Mouse (Mus musculus) hindbrain, embryonic 12.5 days (tissue): ENCODE measurements around the gene B3gnt9. TPM values are rescaled to one million over a fixed set of nuclear protein-coding genes. Genes with fewer than 3 reads are reported as not detected.

Source experiments
- ATAC-seq: fragments of 200-750 bp; cut with Nextera tagmentation; 2 replicates; pipeline ENCODE4 v1.8.0; 2017; ENCODE audit warnings: moderate TSS enrichment; ENCODE audit not compliant: low FRiP score
- H3K27ac ChIP-seq: fragments of 300-500 bp; sonication (generic); 2 replicates; pipeline ENCODE4 v1.5.1; 2016; ENCODE audit warnings: mild to moderate bottlenecking
- H3K27me3 ChIP-seq: fragments of 300-500 bp; sonication (generic); 2 replicates; pipeline ENCODE4 v1.6.1; 2016; ENCODE audit warnings: mild to moderate bottlenecking
- H3K36me3 ChIP-seq: fragments of 300-500 bp; sonication (generic); 2 replicates; pipeline ENCODE4 v1.6.1; 2016; ENCODE audit warnings: mild to moderate bottlenecking
- H3K4me1 ChIP-seq: fragments of 300-500 bp; sonication (generic); 2 replicates; pipeline ENCODE4 v1.6.1; 2016
- H3K4me2 ChIP-seq: fragments of 300-500 bp; sonication (generic); replicated peaks from 2 replicates; pipeline ENCODE4 v1.6.1; 2016; ENCODE audit warnings: mild to moderate bottlenecking
- H3K4me3 ChIP-seq: fragments of 300-500 bp; sonication (generic); 2 replicates; pipeline ENCODE4 v1.5.1; 2016; ENCODE audit warnings: mild to moderate bottlenecking
- H3K9ac ChIP-seq: fragments of 300-500 bp; sonication (generic); 2 replicates; pipeline ENCODE4 v1.6.1; 2016; ENCODE audit warnings: mild to moderate bottlenecking, moderate library complexity
- H3K9me3 ChIP-seq: fragments of 300-500 bp; sonication (generic); replicated peaks from 2 replicates; pipeline ENCODE4 v1.6.1; 2016; ENCODE audit warnings: mild to moderate bottlenecking
- WGBS: fragments of 180-500 bp; shearing (Covaris S2); methylation state at CpG from one replicate; pipeline ENCODE4 v1.1.7; 2016; 5-methylcytosine and 5-hydroxymethylcytosine counted together
- polyA plus RNA-seq: library from polyadenylated mRNA; unstranded; fragments of >200 nt; fragmentation: Nextera tagmentation; extraction: Ambion mirVana; gene quantifications from 2 replicates; pipeline ENCODE4 v1.2.1, GENCODE M21; 2016

Gene B3gnt9
- polyA plus RNA-seq, 1 experiment from 2014 or later: 7.5 TPM

GRCm38 (mm10) chr8:105223850-105224249, 31.1 kb downstream of the B3gnt9 start:
- no peaks in the 10 kb centered on the region for H3K27me3 ChIP-seq
- H3K9ac ChIP-seq: no peak overlapping the region
- no peaks in the 10 kb centered on the region for H3K36me3 ChIP-seq
- no peak overlapping the region for H3K4me3 ChIP-seq
- WGBS: 84% methylated on average over 7 of the region's 7 CpGs
- peaks cover 17% of the 10 kb centered on the region for H3K4me1 ChIP-seq
- no peaks in the 10 kb centered on the region for H3K9me3 ChIP-seq
- no peak overlapping the region for H3K4me2 ChIP-seq
- no peak overlapping the region for H3K27ac ChIP-seq
- no peak for ATAC-seq

GRCm38 (mm10) chr8:105217926-105218522, 36.9 kb downstream of the B3gnt9 start:
- Histone ChIP-seq H3K9me3 (no peaks in the 10 kb centered on the region), H3K27ac (no peak overlapping the region), H3K27me3 (no peaks in the 10 kb centered on the region), H3K4me3 (no peak overlapping the region), H3K4me2 (no peak overlapping the region), H3K4me1 (no peaks in the 10 kb centered on the region), H3K9ac (no peak overlapping the region), H3K36me3 (0 out of 2 replicates have a peak, but pooled peaks cover 2% of the 10 kb centered on the region)
- ATAC-seq: no peak
- WGBS: 84% methylated on average over 5 of the region's 5 CpGs

DNA sequence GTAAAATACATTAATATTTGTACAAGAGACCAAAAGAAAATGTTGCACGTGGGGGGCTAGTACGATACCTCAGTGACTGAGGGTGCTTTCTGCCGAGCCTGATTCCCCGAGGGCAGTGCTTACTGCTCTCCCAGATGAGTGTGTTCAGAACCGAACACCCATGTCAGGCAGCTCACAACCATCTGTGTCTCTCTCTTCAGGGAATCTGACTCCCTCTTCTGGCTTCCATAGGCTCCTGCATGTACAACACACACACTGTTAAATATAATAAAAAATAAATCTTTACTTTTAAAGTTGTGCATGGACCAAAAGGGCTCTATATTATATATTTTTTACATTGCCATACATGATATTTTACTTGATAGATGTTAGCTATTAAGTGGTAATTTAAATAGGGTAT, 40.8 kb downstream of the B3gnt9 start:
- WGBS: 90% methylated on average over 5 of the region's 5 CpGs
- 0 out of 2 replicates have a peak, but pooled peaks cover 2% of the 10 kb centered on the region for H3K36me3 ChIP-seq
- H3K4me2 ChIP-seq: no peak overlapping the region
- no peaks in the 10 kb centered on the region for H3K27me3 ChIP-seq
- H3K4me1 ChIP-seq: no peaks in the 10 kb centered on the region
- ATAC-seq: no peak
- no peaks in the 10 kb centered on the region for H3K9me3 ChIP-seq
- no peak overlapping the region for H3K27ac ChIP-seq
- H3K4me3 ChIP-seq: no peak overlapping the region
- no peak overlapping the region for H3K9ac ChIP-seq

DNA sequence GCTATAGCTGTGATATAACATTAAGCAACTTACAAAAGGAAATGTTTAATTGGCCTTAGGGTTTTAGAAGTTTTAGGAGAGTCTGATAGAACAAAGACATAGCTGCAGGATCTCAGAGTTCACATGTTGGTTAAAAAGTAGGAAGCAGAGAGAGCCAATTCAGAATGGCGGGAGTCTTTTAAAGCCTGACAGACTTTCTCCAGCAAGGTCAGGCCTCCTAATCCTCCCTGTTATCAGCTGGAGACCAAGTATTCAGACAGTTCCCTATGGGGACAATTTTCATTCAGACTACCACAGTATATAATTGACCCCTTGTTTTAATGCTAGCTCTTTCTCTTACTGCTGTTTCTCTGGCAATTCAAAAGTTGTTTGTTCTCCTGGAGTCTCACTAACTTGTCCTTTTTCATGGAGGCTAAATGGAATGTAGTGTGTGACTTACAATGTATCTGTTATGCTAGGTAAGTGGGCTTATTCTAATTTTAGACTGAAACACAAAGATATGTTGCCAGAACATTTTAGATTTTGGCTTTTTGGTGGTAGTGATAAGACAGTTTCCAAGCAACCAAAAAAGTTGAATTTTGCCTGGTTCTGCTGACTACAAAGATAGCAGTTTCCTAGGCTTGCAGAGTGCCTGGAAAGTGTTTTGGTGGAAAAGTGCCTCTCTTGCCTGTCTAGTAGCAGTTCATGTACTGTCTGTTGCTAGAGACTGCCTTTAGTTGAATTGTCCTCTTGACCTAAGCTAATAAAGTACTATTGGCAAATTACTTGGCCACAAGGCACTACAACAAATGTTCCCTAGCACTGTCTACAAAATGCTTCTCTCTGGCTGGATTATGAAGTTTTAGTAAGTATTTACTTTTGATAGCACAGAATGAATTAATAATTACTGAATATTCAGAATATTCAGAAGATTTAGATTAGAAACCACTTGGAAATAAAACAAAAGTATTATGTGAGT, 45.5 kb downstream of the B3gnt9 start:
- no peaks in the 10 kb centered on the region for H3K9me3 ChIP-seq
- H3K27ac ChIP-seq: no peak overlapping the region
- 50% methylated on average over 1 of the region's 1 CpGs for WGBS
- no peak overlapping the region for H3K4me2 ChIP-seq
- no peaks in the 10 kb centered on the region for H3K4me1 ChIP-seq
- H3K4me3 ChIP-seq: no peak overlapping the region
- no peak for ATAC-seq
- H3K36me3 ChIP-seq: peaks cover 4% of the 10 kb centered on the region
- no peak overlapping the region for H3K9ac ChIP-seq
- H3K27me3 ChIP-seq: no peaks in the 10 kb centered on the region

GRCm38 (mm10) chr8:105207675-105208273, 47.2 kb downstream of the B3gnt9 start:
- no peak overlapping the region for H3K4me2 ChIP-seq
- no peak for ATAC-seq
- no peaks in the 10 kb centered on the region for H3K4me1 ChIP-seq
- WGBS: 97% methylated on average over 2 of the region's 2 CpGs
- H3K36me3 ChIP-seq: peaks cover 12% of the 10 kb centered on the region
- H3K27ac ChIP-seq: no peak overlapping the region
- H3K9ac ChIP-seq: no peak overlapping the region
- H3K4me3 ChIP-seq: no peak overlapping the region
- no peaks in the 10 kb centered on the region for H3K9me3 ChIP-seq
- H3K27me3 ChIP-seq: no peaks in the 10 kb centered on the region

DNA sequence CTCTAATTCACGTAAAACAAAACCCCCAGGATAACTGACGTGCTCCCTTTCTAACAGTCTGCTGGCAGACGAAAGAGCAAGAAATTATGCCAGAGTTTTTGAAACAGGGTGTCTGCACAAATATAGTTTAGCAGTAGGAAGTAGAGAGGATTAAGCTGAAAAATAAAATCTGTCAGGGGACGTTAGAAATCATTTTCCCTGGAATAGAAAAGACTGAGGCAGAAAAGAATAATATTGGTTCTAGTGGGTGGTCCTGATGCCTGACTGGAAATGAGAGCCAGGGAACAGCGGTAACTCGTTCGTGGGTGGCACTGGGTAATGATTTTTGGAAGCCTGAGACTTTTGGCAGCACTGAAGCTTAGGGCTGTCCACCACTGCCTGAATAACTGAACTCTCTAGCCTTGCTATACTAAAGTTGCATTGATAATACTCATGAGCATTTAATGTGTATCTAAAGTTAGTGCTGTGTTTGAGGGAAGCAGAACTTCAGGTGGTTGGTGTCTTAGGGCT, 48.1 kb downstream of the B3gnt9 start:
- WGBS: 76% methylated on average over 7 of the region's 7 CpGs
- ATAC-seq: no peak
- H3K27me3 ChIP-seq: no peaks in the 10 kb centered on the region
- H3K9ac ChIP-seq: no peak overlapping the region
- H3K4me2 ChIP-seq: no peak overlapping the region
- no peaks in the 10 kb centered on the region for H3K4me1 ChIP-seq
- H3K27ac ChIP-seq: no peak overlapping the region
- no peaks in the 10 kb centered on the region for H3K9me3 ChIP-seq
- H3K36me3 ChIP-seq: peaks cover 12% of the 10 kb centered on the region
- H3K4me3 ChIP-seq: no peak overlapping the region

DNA sequence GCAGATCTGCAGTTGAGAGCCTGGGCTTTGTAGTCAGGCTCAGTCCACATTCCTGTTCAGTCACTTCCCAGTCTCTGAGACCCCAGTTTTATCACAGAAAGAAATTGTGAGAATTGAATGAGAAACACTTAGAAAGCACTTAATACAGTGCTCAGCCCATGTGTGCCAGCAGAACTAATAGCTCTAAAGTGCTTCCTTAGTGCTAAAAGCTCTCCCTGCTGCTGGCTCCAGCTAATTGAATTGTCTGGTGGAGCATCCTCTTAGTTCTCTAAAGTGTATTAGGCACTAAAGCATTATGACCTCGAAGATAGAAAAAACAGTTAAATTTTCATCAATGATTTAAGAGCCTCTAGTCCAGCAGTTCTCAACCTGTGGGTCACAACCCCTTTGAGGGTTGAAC, 49.2 kb downstream of the B3gnt9 start:
- WGBS: 87% methylated on average over 1 of the region's 1 CpGs
- H3K9ac ChIP-seq: no peak overlapping the region
- H3K9me3 ChIP-seq: no peaks in the 10 kb centered on the region
- no peak overlapping the region for H3K27ac ChIP-seq
- H3K4me3 ChIP-seq: no peak overlapping the region
- ATAC-seq: no peak
- H3K36me3 ChIP-seq: peaks cover 15% of the 10 kb centered on the region
- H3K27me3 ChIP-seq: no peaks in the 10 kb centered on the region
- no peaks in the 10 kb centered on the region for H3K4me1 ChIP-seq
- H3K4me2 ChIP-seq: no peak overlapping the region

Other genes with a start within 250 kb of the B3gnt9 start
- gene Ces3a, start 206.6 kb downstream of the B3gnt9 start, polyA plus RNA-seq: not detected in 2 replicates
- gene Ces3b, start 171.4 kb downstream of the B3gnt9 start, polyA plus RNA-seq: not detected in 2 replicates
- not detected in 2 replicates for gene Ces4a, start 123.4 kb downstream of the B3gnt9 start, polyA plus RNA-seq
- 66.2 and 72.5 TPM in 2 replicates for gene Cbfb, start 84.5 kb downstream of the B3gnt9 start, polyA plus RNA-seq
- 28.5 and 28.9 TPM in 2 replicates for gene D230025D16Rik, start 30.0 kb downstream of the B3gnt9 start, polyA plus RNA-seq
- gene Tradd, start 9.5 kb upstream of the B3gnt9 start, polyA plus RNA-seq: 17.2 and 17.5 TPM in 2 replicates
- gene Fbxl8, start 9.5 kb upstream of the B3gnt9 start, polyA plus RNA-seq: 0.97 and 1.4 TPM in 2 replicates
- 0.23 TPM in 1 of 2 replicates, not detected in the other for gene Hsf4, start 14.6 kb upstream of the B3gnt9 start, polyA plus RNA-seq
- gene Nol3, start 21.0 kb upstream of the B3gnt9 start, polyA plus RNA-seq: 2.7 and 4.0 TPM in 2 replicates
- 63.2 and 74.0 TPM in 2 replicates for gene 4931428F04Rik, start 34.7 kb upstream of the B3gnt9 start, polyA plus RNA-seq
- 12.7 and 15.7 TPM in 2 replicates for gene Exoc3l, start 40.9 kb upstream of the B3gnt9 start, polyA plus RNA-seq
- gene E2f4, start 42.5 kb upstream of the B3gnt9 start, polyA plus RNA-seq: 68.8 and 69.9 TPM in 2 replicates
- 2.7 and 3.2 TPM in 2 replicates for gene Elmo3, start 50.4 kb upstream of the B3gnt9 start, polyA plus RNA-seq
- gene Lrrc29, start 71.1 kb upstream of the B3gnt9 start, polyA plus RNA-seq: 1.3 TPM in 2 replicates
- 97.6 and 100 TPM in 2 replicates for gene Tmem208, start 71.2 kb upstream of the B3gnt9 start, polyA plus RNA-seq
- 1.4 and 2.0 TPM in 2 replicates for gene Fhod1, start 92.8 kb upstream of the B3gnt9 start, polyA plus RNA-seq
- 7.2 and 7.7 TPM in 2 replicates for gene Slc9a5, start 93.7 kb upstream of the B3gnt9 start, polyA plus RNA-seq
- gene Plekhg4, start 118.1 kb upstream of the B3gnt9 start, polyA plus RNA-seq: 0.59 and 0.93 TPM in 2 replicates
- 0.08 TPM in 1 of 2 replicates, not detected in the other for gene Kctd19, start 158.3 kb upstream of the B3gnt9 start, polyA plus RNA-seq
- gene Lrrc36, start 158.4 kb upstream of the B3gnt9 start, polyA plus RNA-seq: 2.1 and 3.1 TPM in 2 replicates
- 162 and 186 TPM in 2 replicates for gene Tppp3, start 216.4 kb upstream of the B3gnt9 start, polyA plus RNA-seq
- 35.8 and 36.1 TPM in 2 replicates for gene Zdhhc1, start 241.7 kb upstream of the B3gnt9 start, polyA plus RNA-seq